Mouse (Mus musculus): ENCODE data around the gene Enthd1.
A peak's percentile ranks its signal among the peaks of the same experiment; 100 is the strongest.
"Not testable (repeated sequence)": the region's sequence is repeated elsewhere in the genome, so short reads cannot be mapped to it uniquely, and the experiment has no call there.

The Enthd1 gene

GRCm38 (mm10) chr15:80538075-80538474 lies 26.9 kb downstream of the Enthd1 start:
- no peak for DNase-seq (ENCODE audit: low spot score in 2 of 2)

GRCm38 (mm10) chr15:80536051-80536450 lies 28.9 kb downstream of the Enthd1 start:
- DNase-seq (ENCODE audit: low spot score in 2 of 2): no peak

DNA sequence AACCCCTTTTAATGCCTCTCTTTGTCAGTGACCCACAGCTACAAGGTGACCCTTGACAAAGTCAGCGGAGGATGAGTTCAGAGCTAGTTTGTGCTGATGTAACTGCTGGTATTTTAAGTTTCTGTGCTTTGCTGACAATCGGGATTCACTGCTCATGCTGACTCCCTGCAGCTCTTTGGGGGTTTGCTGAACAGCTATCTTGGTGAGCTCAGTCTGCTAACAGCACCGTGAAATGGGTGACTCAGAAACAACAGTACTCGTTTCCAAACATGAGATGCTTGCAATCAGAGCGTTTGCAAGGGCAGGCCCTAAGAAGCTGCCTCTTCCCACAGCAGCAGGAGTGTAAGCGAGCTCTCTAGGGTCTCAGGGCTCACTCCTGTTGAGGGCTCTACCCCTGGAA lies 31.7 kb downstream of the Enthd1 start:
- no peak for DNase-seq (ENCODE audit: low spot score in 2 of 2)

GRCm38 (mm10) chr15:80532281-80533072 lies 32.5 kb downstream of the Enthd1 start:
- DNase-seq (ENCODE audit: low spot score in 2 of 2): no peak

DNA sequence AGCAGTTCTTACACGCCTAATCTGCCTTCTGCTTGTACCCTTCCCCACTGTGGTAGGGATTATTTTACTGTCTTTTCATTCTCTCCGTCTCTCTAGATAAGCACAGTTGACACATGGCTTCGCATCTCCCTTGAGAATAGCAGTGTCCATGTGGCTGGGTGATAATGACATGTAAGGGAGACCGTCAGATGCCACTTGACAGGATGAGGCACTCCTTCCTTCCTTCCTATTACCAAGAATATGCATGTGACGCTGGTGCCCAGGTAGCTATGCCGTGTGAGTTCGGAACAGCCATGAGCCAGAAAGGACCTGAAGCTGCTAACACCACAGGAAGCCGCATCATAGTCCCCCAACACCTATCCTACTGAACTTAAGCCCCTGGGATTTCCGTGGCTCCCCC lies 33.9 kb downstream of the Enthd1 start:
- no peak for DNase-seq (ENCODE audit: low spot score in 2 of 2)

GRCm38 (mm10) chr15:80529955-80530869 lies 34.7 kb downstream of the Enthd1 start:
- no peak for DNase-seq (ENCODE audit: low spot score in 2 of 2)

GRCm38 (mm10) chr15:80521661-80522388 lies 43.1 kb downstream of the Enthd1 start:
- no peak for DNase-seq (ENCODE audit: low spot score in 2 of 2)

GRCm38 (mm10) chr15:80519931-80520330 lies 45.0 kb downstream of the Enthd1 start:
- no peak for DNase-seq (ENCODE audit: low spot score in 2 of 2)

DNA sequence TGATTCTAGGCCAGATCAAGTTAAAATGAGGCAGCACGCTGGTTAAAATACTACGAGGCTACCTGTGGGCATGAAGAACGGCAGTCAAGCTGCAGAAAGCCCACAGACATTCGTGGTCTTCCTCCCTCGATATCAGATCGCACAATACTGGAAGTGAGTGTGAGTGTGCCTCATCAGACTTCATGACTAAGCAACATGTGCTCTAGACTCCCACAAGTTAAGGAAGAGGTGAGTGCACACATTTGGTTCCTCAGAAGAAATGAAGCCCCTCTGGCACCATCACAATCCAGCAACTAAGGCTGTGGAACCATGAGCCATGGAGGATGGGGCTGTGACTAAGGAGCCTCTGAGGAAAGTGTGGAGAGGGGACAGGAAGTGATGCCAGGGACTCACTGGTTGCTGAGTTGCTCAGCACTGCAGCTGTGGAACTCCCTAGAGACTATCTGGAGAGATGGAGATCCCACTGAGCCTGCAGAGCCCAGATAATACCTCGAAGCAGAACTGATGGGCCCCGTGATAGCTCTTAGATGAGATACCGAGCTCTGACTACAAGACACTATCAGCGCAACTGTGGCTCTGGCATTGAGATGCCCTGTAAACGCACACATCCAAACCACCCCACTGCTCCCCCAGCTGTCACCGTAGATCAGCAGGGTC lies 46.3 kb downstream of the Enthd1 start:
- DNase-seq (ENCODE audit: low spot score in 2 of 2): no peak

GRCm38 (mm10) chr15:80517996-80518395 lies 47.0 kb downstream of the Enthd1 start:
- DNase-seq (ENCODE audit: low spot score in 2 of 2): peak in 1 of 2 experiments; percentile 36

DNA sequence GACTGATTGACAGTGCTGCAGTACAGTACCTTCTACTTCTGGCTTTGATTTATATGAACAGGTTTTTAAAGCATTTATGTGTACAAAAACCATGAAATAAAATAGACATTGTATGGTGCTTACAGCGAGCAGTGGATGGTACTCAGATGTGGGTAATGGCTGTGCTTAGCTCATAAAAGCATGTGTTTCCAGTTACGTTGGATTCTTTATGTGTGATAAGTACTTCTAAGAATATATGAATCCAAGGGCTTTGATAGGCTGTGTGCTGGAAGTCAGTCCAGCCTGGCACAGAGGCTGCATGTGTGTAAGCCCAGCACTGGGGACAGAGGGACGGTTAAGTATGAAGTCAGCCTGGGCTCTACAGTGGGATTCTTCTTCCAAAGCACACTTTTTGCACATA lies 48.4 kb downstream of the Enthd1 start:
- no peak for DNase-seq (ENCODE audit: low spot score in 2 of 2)

DNA sequence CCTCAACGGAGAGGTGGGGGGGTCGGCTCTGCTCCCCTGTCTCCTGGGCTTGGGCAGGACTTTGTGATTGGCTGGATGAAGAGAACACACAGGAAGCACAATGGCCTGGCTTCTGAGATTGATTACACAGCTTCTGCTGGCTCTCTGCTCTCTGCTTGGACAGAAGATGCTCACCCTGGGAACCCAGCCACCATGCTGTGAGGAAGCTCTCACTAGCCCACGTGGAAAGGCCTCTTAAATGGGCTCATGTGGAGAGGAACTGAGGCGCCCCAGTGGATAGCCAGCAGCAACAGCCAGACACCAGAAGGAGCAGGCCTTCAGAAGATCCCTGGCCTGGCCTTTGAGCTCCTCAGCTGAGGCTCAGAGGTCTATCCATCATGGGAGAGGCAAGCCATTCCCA lies 59.9 kb downstream of the Enthd1 start:
- DNase-seq (ENCODE audit: low spot score in 2 of 2): no peak

- not testable (repeated sequence) for DNase-seq (ENCODE audit: low spot score in 2 of 2)
Observed at GRCm38 (mm10) chr15:80503155-80503554, 61.8 kb downstream of the Enthd1 start.

DNA sequence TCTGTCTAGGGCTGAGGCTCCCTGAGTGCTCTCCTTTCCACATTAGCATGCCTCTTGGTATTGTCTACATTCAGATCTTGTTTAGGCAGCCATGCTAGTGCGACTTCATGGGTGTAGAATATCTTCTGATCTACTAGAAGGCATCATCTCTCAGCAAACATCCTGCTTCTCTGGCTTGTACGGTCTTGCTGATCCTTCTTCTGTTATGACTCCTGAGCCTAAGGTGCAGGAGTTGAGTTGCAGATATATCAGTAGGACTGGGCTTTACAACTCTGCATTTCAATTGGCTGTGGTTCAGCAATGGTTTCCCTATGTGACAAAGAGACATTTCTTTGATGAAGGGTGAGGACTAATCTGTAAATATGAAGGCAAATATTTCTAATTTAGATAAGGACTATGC lies 62.2 kb downstream of the Enthd1 start:
- DNase-seq (ENCODE audit: low spot score in 2 of 2): no peak

DNA sequence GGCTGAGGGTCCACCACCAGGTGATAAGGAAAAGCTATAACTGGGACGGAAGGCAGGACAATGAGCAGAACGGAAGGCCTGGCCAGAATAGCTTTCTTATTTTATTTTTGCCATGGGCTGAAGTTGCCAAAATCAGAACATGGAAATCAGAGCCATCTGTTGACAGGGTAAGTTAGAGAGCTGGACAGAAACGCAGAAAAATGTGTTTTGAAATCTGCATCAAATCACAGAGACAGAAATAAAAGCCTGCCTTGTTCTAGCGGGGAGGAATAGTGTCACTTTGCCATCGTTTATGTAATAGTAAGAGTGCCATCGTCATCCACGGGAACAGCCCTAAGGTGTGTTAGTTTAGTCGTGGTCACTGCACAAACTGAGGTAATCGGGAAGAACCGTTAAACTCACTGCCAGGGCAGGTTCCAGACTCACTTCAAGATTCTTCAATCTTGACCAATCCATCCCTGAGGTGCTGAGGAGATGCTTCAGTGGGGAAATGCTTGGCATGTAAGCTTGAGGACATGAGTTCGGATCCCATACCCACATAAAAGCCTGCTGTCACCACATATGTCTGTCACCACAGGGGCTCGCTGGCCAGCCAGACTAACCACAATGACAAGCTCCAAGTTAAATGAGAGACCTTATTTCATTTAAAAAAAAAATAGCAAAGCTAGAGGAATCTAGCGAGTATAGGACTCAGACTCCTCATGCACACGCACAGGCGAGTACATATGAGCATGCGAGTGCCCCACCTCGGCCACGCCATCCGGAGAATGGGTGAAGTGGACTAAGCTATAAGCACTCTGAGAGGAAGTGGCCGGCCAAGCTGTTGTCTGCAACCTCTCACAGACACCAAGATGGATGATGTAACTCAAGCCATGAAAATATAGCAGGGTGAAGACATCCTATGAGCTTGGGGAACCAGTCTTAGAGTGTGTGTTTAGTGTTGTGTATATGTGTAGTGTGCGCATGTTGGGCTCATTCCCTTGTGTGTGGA lies 63.6 kb downstream of the Enthd1 start:
- DNase-seq (ENCODE audit: low spot score in 2 of 2): no peak

DNA sequence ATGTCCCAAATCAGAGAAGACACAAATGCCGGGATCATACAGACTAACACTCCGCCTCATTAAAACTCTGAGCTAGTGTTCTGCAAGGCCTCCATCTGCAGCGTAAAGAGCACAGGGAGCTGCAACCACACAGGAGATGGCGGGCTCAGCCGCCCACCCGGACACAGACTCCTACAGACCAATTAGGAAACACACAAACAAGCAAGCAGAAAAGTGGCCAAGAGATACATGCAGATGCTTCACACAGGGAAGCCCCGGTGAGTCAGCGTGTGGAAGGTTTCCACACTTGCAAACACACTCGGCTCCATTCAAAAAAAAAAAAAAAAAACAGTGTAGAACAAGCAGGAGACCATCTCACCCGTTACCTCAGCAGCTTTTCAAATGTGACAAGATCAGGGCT lies 64.5 kb downstream of the Enthd1 start:
- peak in 1 of 2 experiments; percentile 18 for DNase-seq (ENCODE audit: low spot score in 2 of 2)

GRCm38 (mm10) chr15:80497733-80498132 lies 67.2 kb downstream of the Enthd1 start:
- not testable (repeated sequence) for DNase-seq (ENCODE audit: low spot score in 2 of 2)

GRCm38 (mm10) chr15:80491505-80491904 lies 73.5 kb downstream of the Enthd1 start:
- no peak for DNase-seq (ENCODE audit: low spot score in 2 of 2)

DNA sequence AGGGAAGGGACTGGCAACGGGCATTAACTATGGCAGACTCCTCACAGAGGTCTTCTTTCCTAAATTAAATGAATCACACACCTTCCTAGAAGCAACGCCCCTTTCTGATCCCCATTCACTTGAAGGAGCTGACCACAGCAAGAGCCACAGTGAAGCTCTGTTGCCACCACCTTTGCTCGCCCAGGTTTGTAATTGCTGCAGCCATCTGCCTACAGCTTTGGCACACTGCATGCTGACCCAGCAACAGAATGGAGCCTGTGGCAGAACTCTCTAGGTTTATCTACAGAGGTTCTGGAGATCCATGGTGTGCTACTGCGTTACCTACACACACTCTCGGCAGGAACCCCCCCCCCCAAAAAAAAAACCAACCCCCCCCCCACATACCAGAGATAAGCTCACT lies 74.8 kb downstream of the Enthd1 start:
- no peak for DNase-seq (ENCODE audit: low spot score in 2 of 2)

DNA sequence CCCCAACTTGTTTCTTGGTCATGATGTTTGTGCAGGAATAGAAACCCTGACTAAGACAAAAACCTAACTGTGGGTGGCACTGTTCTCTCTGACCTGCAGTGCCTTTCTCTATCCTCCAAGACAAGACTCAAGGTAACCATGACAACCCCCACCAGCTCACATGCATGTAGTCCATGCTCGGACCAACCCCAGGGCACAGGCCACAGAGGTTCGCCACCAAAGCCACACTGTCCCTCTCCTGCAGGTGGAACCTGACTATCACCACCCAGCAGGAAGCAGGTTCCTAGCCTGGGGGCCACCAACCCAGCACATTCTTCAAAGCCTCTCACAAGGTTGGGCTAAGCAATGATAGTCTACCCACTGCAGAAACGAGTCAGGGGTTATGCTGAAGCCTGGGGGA lies 76.3 kb downstream of the Enthd1 start:
- no peak for DNase-seq (ENCODE audit: low spot score in 2 of 2)
